Mouse (Mus musculus): ENCODE results near the gene Specc1.
A peak's percentile ranks its signal among the peaks of the same experiment; 100 is the strongest.

Gene Specc1

DNA sequence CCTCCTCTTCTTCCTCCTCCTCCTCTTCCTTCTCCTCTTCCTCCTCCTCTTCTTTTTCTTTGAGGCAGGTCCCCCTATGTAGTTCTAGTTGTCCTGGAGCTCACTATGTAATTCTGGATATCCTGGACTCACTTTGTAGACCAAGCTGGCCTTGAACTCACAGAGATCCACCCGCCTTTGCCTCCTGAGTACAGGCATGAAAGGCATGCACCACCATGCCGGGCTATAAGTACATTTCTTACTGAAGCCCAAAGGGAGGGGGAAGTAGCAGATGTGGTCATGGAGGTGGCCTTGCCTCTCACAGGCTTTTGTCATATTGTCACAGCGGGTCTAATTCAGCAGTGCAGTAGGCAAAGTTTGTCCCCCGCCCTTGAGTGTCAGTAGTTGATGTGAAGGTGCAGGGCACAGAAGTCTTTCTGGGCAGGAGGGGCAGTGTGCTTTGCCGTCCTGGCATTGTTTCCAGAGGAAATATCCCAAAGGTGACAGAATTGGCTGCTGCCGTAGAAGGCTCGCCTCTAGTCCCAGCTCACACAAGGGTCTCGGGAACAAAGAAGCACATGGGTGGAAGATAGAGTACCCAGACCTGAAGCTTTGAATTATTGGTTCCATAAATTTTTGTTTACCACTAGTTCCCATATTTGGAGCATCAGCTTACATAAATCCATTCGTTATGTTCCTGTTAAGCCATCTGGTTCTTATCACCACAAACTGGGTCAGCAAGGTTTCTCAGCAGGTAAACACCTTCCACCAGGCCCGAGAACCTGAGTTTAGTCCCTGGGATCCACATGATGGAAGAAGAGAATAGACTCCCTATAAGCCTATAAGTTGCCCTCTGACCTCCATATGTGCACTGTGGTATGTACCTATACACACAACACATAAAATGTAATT lies 62.0 kb downstream of the Specc1 start:
- peak; percentile 47 for DNase-seq

DNA sequence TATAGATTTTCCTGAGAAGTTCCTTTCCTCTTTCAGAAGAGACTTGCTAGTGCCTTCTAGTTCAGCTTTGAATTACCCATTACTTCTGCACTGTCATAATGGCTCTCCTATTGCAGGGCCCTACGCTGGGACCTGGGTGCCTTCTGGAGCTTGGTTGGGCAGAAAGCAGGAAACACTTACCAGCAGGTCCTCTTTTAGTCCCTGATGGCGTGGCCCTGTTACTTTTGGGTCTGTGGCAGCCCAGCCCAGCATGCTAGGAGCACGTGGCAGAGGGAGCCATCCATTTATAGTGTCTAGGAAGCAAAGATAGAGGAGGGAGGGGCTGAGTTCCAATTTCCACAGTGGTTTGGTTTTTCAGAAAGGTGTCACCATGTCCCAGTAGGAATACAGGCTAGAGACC lies 63.3 kb downstream of the Specc1 start:
- DNase-seq = no peak

DNA sequence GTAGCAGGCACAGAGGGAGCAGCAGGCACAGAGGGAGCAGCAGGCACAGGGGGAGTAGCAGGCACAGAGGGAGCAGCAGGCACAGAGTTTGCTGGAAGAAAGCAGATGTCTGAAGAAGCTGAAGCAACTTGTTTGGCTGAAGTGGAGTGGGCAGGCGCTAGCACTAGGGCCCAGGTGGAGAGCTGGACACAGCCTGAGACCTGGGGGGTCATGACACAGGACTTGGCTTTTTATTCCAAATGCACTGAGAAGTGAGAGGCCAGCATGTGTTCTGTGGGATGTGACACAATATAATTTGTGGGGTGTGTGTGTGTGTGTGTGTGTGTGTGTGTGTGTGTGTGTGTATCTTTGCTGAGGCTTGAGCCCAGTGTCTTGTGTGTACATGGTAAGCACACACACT lies 64.3 kb downstream of the Specc1 start:
- DNase-seq = no peak

DNA sequence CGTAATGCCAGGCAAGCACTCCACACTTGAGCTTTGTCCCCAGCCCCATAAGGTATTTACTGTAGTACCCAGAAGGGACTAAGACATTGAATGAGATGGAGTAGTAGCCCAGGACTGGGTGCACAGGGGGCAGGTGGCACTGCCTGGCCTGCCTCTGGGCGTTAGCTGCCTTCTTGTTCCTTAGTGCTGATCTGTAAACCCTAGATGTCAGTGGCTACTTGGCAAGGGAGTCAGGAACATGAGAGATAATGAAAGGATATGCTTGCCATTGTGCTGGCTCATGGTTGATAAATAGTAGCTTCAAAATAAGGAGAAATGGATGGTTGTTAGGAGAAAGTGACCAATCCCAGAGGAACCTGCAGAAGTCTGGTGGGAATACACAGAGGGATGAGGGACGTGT lies 65.5 kb downstream of the Specc1 start:
- DNase-seq = no peak

DNA sequence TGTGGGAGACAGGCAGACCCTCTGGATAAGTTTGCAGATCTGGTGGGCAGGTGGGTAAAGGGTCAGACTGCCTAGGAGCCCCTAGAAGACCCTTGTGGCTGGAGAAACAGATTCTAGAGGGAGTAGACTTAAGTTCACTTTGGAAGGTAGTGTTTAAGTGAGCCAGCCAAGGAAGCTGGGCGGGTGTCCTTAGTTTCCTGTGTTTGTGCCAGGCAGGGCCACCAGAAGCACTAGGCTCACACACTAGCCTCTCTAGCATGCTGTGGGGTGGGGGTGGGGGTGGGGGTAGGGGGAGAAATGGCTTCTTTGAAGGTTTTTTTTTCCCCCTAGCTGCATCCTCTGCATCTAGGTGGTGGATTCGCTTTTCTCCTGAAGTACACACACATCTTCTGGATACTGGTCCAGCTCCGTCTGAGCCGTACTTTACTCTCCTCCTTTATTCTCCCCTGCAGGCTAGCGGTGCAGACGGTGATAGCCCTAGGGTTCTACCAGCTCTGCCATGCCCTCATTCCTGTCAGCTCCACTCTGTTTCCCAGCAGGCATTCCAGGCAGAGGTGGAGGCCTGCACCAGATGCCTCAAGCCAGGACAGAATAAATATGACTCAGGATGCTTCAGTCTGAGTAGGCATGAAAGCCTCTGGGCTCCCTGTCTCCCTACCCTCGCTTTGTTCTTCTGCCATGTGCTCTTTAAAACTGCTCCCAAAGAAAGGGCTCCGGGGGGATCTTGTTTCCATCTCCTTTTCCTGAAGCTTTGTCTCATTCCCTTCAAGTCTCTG lies 66.3 kb downstream of the Specc1 start:
- DNase-seq = no peak

DNA sequence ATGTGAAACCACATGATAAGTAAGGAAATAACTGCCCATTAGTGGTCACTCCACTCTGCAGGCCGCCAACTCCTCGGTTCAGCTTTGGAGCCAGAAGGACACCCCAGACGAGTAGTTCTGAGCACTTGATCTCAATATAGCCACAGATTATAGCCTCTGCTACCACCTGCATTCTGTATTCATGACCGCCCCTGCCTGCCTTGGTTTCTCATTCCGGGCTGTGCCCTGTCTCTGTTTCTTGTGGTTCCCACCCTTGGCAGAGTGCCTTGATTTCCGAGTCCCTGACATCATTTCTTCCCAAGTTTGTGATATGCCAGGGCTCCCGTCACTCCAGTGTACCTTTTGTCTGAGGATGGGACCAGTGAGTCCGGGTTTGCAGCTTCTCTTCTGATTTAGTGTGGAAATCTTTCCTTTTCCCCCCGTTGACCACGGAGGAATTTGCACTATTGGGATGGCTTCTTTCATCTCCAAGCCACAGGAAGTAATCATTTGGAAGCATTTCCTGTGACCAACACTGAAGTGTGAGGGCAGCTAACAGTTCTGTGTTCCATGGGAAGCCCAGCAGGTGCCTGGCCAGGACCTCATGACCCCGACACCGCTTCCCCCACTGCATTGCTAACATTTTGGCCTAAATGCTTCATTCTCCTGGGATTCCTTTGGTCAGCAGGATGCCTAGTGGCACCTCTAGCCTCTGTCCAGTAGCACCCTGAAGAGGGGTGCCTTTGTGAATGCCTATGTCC lies 67.1 kb downstream of the Specc1 start:
- DNase-seq = no peak

DNA sequence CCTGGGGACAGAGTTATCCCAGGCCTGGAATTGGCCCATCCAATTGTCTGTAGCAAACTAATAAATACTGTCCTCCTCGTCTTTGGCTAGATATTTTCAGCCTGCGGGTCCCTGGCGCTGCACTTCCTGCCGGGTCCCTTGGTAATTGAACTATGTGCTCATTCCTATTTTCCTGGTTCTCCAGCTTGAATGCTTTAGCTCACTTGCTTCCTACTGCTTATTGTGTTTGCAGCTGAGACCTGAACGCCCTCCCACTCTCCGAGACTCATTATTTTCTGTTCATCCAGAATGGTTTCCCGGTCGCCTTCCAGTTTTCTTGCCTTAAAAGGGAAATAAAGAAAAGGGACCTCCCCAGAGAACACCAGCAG lies 67.7 kb downstream of the Specc1 start:
- DNase-seq = no peak

DNA sequence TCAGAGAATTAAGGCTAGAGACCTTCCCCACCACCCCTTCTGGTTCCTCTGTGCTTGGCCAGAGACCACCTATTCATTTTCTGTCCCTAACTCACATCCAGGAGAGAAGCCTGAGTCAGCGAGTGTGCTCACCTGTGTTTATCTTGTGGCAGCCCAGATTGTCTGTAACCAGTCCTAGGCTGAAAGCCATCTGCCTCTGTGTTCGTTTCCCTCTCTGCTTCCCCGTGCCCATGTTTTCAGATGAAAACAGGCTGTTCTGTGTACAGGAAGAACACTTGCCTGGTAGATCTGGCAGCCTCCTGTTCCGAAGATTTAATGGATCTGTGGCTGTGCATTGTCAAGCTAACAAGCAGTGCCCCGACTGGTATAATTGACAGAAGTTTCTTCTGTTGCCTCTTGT lies 68.4 kb downstream of the Specc1 start:
- peak; percentile 61 for DNase-seq

DNA sequence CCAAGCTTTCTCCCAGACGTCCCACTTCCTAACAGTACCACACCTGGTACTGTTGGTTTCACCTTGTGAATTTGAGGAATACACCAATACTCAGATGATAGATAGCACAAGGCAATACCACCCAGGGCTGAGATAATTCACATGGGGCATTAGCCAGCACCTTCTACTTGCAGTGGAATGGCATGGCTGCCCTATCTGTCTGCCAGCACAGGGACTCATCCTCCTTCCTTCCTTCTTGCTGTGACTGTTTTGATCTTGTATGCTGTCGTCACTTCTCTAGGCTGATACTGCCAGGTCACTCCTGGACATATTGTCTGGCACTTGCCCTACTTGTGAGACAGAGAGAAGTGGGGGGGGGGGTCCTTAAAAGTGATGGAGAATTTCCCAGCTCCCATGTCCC lies 69.2 kb downstream of the Specc1 start:
- no peak for DNase-seq

DNA sequence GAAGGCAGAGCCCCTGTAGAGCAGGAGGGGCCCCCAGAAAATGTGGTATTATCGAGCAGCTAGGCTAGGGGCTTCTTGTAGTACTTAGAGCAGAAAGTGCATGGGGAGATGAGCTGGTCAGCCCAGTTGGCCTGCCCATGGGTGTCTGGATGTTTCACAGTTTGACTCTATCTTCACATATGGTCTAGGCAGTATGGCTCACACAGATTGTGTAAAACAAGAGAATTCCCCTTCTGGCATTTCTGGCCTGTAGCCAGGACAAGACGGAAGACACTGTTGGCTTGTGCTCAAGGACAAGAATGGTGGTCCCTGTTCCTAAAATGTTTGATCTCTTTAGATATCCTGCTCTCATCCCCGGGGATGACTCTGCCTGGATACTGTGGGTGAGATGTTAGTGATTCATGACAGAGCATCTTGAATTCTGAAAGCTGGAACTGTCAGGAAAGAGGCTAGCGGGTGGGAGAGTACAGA lies 69.8 kb downstream of the Specc1 start:
- peak; percentile 82 for DNase-seq

DNA sequence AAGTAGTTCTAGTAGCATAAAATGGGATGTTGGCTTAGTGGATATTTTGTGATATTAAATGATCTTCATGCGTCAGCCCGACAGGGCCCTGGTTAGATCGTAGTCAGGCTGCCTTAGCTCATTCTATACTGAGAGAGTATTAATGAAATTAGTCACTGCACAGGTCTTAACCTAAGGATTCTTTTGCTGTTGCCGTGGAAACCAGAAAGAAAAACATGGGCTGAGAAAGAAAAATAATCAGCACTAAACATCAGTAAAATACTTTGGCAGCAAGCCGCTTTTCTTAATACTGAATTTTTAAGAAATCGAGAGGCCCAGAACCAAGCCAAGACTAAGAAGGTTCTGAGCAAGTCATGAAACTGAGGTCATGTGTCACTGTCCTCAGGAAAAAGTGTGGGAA lies 70.7 kb downstream of the Specc1 start:
- DNase-seq = no peak

DNA sequence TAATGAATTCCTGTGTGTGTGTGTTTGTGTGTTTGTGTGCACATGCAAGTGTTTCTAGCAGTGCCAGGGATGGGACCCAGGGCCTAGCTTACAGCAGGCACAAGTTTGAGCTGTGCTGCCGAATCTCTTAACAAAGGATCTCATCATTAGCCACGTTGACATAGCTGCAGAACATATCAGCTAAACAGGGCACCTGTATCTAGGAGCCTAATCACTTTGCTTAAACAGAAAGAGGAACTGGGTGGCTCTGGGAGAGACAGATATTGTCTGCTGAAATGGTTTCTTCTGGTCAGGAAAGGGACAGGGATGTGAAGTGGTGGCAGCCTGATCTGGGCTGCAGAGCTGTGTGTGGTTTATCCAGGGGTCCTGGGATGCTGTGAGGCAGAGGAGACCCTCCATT lies 71.1 kb downstream of the Specc1 start:
- DNase-seq = no peak

DNA sequence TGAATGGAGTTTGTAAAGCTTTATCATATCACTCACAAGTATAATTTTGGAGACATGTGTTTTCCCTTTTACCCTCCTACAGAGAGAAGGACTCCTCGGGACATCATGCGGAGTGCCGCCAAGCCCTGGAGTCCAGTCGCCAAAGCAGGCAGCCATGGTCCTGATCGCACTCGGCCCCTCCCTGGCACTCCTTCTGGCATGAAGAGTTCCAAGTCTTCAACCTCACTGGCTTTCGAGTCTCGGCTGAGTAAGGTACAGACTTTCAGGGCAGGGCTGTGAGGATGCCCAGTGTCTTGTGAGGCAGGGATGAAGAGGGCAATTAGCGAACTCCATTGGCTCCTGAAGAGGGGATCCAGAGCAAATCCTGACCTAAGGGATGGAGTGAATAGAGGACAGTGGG lies 72.6 kb downstream of the Specc1 start:
- no peak for DNase-seq

DNA sequence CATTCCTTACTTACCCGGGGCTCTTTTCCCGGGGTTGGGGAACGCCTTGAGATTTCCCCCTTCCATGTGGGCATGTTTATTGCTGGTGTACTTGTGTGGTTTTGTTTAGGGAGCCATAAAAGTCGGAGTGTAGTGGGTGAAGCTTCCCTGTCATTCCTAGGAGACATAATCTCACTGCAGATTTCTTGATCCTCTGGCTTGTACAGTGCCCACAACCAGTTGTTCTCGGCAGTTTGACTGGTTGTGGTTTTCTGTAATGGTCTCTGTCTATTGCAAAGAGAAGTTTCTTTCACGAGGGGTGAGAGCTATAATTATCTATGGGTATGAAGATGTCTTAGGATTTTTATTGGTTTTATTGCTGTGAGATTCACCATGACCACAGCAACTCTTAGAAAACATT lies 78.0 kb downstream of the Specc1 start:
- DNase-seq = no peak

DNA sequence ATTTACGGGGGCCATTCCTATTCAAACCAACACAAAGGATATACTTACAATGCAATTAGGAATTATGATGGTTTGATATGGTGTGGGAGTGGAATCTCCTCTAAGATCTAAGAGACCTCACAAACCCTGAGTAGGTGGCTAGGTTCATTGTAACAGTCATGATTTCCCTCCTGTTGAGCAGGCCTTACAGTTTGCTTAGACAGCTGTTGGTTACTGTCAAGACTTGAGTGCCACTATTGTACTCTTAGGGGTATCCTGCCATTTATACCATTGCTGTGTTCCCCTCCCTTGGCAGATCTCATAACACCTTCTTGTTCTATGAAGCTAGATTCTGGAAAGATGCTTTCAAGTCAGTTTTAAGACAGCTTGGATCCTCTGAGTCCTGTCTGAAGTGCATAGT lies 78.7 kb downstream of the Specc1 start:
- no peak for DNase-seq

DNA sequence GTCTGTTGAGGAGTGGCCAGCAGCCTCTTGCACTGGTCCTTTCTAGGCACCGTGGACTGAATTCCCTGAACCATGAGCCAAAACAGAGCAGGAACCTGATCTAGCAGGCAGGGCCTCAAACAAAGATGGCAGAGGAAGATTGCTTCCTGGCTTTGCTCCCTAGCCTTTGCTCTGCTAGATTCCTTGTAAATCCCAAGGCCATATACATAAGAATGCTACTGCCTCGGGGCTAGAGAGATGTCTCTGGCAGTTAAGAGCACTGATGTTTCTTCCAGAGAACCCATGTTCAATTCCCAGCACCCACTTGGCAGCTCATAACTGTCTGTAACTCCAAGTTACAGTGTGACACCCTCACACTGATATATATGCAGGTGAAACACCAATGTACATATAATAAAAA lies 83.6 kb downstream of the Specc1 start:
- DNase-seq = no peak

DNA sequence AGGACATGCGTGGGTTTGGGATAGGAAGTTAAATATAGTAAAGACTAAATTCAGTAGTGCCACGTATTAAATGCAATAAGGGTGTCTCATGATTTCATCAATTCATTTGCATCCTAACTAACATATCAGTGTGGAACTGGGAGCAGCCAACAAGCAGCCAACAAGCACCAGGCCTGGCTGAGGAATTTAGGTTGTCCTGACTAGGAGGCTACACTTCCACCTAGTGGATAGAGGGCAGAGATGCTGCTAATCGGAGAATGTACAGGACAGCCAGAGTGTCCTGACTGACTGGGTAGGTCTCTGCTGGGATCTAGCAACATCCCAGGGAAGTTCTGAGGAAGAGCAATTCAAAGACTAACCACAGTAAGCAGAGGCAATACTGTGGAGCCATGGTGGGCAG lies 88.1 kb downstream of the Specc1 start:
- no peak for DNase-seq

DNA sequence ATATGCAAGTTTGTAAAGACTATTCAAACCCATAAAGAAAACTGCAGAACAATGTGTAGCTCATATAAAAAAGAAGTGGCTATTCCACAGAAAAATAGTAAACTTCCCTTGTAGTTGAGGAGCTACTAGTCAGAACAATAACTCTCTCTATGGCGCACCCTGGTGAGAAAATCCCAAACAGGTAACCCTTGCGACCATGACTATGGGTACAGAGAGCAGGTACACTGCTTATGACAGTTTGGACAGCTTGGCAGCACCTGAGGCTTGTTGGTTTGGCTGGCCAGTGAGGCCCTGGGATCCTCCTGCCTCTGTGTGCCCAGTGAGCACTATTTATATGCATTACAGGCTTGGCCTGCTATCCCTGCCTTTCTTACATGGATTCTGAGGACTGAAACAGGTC lies 89.4 kb downstream of the Specc1 start:
- DNase-seq = no peak

DNA sequence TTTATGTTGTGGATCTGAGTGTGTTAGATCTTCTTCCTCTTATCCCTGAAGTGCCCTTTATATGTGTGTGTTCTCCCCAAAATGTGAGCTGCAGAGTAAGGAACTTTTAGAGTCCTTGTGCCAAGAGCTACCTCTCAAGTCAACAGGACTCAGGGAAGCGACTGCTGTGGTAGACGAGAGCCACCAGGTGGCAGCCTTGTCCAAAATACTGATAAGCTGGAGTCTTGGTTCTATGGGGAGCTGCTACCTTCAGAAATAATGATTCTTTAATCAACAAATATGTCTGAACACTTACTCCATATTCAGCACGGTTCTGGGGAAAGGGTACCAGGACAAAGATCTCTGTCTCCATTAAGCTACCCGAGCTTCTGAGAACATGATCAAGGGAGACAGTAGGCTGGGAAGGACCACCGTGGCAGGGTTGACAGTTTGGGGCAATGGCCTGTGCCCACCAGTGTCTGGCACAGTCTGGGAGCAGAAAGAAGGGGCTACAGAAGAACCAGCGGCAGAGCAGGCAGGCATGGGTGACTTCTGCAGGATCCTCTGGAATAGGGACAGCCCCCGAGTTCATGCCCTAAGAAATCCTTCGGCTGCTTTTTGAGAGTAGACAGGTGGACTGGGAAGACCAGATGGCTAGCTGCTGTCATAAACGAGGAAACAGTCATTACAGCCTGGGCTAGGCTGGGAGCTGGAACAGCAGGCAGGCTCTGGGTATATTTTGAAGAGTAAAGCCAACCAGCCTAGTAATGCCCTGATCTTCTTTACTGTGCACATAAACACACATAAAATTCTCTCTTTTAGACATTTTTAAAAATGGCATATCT lies 91.5 kb downstream of the Specc1 start:
- peak; percentile 67 for DNase-seq

DNA sequence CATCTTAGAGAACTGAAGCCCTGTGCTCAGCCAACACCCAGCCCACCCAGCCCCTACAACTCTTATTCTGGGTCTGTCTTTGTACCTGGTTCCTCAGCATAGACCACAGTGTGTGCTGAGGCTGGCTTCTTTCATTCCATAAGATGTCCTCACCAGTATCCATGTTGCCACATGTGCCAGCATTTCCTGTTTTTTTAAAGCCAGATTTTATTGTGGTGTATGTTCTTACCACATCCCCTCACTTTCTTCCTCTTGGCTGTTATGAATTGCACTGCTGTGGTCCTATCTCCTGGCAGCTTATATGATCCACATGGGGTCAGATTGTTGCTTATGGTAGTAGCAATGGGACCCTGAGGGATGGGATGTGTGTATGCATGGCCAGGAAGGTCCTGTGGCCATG lies 92.6 kb downstream of the Specc1 start:
- DNase-seq = no peak

DNA sequence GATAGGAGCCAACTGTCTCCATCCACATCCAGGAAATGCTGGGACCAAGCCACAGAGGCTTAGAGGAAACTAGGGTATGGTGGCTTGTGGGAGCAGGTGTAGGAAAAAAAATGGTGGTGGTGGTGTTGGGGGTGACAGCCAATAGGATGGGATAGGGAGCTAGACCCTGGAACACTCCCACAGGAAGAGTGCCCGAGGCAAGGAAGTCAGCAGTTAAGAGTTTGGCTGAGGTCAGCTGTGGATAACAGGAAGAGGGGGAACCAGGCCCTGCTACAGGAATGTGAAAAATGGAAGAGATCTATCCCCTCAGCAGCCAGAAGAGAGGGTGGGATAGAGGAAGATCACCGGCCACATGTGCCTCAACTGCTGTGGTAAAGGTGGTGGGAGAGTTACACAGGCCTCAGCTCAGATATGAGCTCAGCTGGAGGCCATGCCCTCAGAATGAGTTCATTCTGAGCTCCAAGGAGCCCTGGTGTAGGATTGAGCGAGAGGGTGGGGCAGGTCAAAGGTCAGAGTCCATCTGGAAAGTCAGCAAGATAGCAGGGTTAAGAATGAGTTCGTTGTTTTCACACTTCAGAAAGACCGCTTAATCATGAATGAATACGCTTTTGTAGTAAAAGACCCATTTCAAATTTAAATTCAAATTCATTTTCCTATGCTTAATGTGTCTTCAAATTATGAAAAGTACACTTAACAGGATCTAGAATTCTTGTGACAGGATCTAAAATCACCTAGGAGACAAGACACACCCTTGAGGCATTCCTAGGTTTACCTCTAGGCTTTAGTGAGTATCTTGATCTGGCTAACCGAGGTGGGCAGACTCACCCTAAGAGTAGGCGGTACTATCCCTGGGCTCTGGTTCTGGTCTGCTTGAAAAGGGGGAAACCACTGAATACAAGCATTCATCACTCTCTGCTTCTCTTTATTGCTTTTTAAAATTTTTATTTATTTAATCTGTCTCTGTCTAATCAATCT lies 94.1 kb downstream of the Specc1 start:
- no peak for DNase-seq
